Mouse (Mus musculus) olfactory bulb, adult 2 months (tissue): ENCODE measurements at regions not wholly inside any gene's neighbourhood (a gene's known extent, or its start where the extent isn't known, plus 50 kb on each side); places are given as distances from the start of the nearest gene placed in this dataset.

Source experiments
- H3K27ac ChIP-seq: fragments of 200-500 bp; 2 replicates; pipeline ENCODE4 v1.5.1; 2012; ENCODE audit warnings: low read depth, low read length; ENCODE audit not compliant: insufficient read depth
- H3K4me1 ChIP-seq: fragments of 200-500 bp; 2 replicates; pipeline ENCODE4 v1.6.1; 2012; ENCODE audit warnings: low read length; ENCODE audit not compliant: control insufficient read depth, insufficient read depth
- H3K4me3 ChIP-seq: fragments of 200-500 bp; 2 replicates; pipeline ENCODE4 v1.5.1; 2012; ENCODE audit warnings: mild to moderate bottlenecking, low read depth, low read length, moderate library complexity; ENCODE audit not compliant: insufficient read depth
- CTCF ChIP-seq: fragments of 200-500 bp; IDR thresholded peaks from 2 replicates; pipeline ENCODE4 v1.5.1; 2012; ENCODE audit warnings: low read depth, mild to moderate bottlenecking, low read length, moderate library complexity; ENCODE audit not compliant: insufficient read depth
- POLR2A ChIP-seq: fragments of 200-500 bp; IDR thresholded peaks from 2 replicates; pipeline ENCODE4 v1.6.1; 2012; ENCODE audit warnings: mild to moderate bottlenecking, low read depth, low read length, moderate library complexity; ENCODE audit not compliant: insufficient read depth
- WGBS: fragments of 180-500 bp; shearing (Covaris S2); methylation state at CpG from one replicate; pipeline ENCODE4 v1.1.7; 2018; 5-methylcytosine and 5-hydroxymethylcytosine counted together

DNA sequence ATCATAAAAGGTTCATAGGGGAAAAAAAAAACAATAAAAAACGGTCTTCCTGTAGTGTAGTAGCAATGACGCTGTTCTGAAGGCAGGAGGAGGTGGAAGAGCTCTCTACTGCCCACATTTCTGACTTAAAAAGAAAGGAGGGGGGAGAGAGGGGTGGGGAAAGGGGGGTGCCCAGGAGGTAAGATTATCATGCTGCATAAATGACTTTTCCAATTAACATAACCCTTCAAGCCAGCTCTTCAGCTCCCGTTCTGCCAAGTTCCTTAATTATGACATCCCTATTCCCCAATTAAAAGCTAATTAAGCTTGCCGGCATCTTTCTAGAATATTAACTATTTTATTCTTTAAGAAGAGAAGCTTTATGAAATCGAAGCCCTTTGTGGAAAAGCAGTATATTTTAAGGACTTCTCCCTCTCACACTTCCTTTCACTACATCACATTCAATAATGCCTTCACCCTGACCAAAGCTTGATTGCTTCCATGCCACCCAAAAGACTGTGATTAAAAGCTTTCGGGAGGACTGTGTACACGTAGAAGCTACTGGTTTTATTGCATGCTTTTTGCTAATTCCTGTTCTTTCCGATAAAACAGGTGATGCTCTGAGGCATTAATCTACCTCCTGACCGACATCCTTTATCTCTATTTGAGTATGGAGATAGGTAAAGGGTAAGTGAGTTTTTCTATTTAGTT lies 83.5 kb upstream of the Cop1 start:
- no peaks in the 10 kb centered on the region for H3K4me1 ChIP-seq
- 35% methylated on average over 9 of the region's 9 CpGs for WGBS
- no peak overlapping the region for H3K27ac ChIP-seq
- H3K4me3 ChIP-seq: no peak overlapping the region
- TF ChIP-seq CTCF: no peak
- TF ChIP-seq POLR2A: no peak

DNA sequence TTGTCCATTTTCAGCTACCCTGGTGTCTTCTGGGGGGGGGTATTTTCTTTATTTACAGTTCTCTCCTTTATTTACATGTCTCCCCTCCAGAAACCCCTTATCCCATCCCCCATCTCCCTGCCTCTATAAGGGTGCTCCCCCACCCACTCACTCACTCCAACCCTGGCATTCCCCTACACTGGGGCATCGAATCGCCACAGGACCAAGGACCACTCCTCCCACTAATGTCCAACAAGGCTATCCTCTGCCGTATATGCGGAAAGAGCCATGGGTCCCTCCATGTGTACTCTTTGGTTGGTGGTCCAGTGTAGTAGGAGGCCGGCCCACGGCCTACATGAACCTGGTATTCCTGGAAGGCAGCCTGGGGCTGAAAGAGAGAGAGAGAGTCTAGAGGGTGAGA lies 82.9 kb upstream of the Cop1 start:
- TF ChIP-seq CTCF (no peak), POLR2A (no peak)
- H3K4me3 ChIP-seq: no peak overlapping the region
- H3K27ac ChIP-seq: no peak overlapping the region
- WGBS: 91% methylated on average over 6 of the region's 6 CpGs
- H3K4me1 ChIP-seq: no peaks in the 10 kb centered on the region

DNA sequence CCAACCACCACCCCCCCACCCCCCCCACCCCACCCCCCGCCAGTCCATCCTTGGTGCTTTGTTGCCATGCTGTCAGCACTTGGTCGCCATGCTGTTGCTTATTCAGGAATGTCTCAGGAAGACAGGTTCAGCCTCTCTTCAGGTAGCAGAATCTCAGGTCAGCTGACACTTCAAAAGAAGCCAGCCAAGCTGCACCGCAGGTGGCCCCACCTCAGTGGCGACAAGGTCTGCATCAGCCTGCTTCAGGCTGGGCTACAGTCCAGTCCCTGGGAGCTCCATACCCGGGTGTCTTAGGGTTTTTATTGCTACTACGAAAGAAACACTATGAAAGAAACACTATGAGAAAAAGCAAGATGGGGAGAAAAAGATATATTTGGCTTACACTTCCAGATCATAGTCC lies 82.4 kb upstream of the Cop1 start:
- WGBS: 52% methylated on average over 6 of the region's 6 CpGs
- TF ChIP-seq POLR2A: no peak
- TF ChIP-seq CTCF: no peak
- no peaks in the 10 kb centered on the region for H3K4me1 ChIP-seq
- no peak overlapping the region for H3K27ac ChIP-seq
- no peak overlapping the region for H3K4me3 ChIP-seq

GRCm38 (mm10) chr1:159150351-159150750 lies 81.8 kb upstream of the Cop1 start:
- no peak overlapping the region for H3K27ac ChIP-seq
- no peak overlapping the region for H3K4me3 ChIP-seq
- 78% methylated on average over 5 of the region's 5 CpGs for WGBS
- no peaks in the 10 kb centered on the region for H3K4me1 ChIP-seq
- TF ChIP-seq POLR2A (no peak), CTCF (no peak)

DNA sequence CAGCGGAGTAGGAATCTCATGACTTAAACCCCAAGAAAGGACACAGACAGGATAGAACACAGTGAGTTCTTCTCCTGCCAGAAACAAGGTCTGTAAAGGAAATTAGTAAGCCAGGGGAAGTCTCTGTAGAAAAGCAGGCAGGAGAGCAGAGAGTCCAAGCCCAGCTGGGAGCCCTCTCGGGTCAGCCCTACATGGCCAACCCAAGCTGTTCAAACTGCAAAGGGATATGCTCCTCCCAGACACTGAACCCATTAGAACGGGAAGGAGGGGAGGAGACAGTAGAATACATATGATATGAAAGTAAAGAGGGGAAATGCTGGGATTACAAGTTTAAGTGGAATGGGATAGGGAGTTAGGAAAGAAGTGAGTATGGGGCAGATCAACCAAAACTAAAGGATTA lies 75.7 kb upstream of the Cop1 start:
- 79% methylated on average over 3 of the region's 3 CpGs for WGBS
- TF ChIP-seq POLR2A (no peak), CTCF (no peak)
- no peaks in the 10 kb centered on the region for H3K4me1 ChIP-seq
- no peak overlapping the region for H3K27ac ChIP-seq
- H3K4me3 ChIP-seq: no peak overlapping the region

DNA sequence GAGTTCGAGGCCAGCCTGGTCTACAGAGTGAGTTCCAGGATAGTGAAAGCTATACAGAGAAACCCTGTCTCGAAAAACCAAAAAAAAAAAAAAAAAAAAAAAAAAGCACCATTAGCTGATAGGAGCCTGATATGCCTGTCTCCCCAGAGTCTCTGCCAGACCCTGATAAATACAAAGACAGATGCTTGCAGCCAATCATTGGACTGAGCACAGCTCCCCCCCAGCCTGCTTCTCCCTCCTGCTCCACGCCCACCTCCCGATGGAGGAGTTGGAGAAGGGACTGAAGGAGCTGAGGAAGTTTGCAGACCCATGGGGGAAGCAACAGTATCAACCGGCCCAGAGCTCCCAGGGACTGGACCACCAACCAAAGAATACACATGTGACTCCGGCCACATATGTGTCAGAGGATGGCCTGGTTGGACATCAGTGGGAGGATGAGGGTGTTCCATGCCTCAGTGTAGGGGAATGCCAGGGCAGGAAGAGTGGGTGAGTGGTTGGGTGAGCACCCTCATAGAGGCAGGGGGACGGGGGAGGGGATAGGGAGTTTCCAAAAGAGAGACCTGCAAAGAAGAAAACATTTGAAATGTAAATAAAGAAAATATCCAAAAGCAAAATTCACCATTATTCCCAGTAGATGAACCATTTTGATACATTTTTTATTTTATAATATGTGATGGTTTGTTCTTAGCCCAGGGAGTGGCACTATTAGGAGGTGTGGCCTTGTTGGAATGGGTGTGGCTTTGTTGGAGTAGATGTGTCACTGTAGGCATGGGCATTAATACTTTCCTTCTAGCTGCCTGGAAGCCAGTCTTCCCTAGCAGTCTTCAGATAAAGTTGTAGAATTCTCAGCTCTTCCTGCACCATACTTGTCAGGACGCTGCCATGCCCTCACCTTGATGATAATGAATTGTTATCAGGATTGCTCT lies 71.8 kb upstream of the Cop1 start:
- TF ChIP-seq CTCF (no peak), POLR2A (no peak)
- no peak overlapping the region for H3K4me3 ChIP-seq
- no peaks in the 10 kb centered on the region for H3K4me1 ChIP-seq
- 79% methylated on average over 8 of the region's 8 CpGs for WGBS
- no peak overlapping the region for H3K27ac ChIP-seq

DNA sequence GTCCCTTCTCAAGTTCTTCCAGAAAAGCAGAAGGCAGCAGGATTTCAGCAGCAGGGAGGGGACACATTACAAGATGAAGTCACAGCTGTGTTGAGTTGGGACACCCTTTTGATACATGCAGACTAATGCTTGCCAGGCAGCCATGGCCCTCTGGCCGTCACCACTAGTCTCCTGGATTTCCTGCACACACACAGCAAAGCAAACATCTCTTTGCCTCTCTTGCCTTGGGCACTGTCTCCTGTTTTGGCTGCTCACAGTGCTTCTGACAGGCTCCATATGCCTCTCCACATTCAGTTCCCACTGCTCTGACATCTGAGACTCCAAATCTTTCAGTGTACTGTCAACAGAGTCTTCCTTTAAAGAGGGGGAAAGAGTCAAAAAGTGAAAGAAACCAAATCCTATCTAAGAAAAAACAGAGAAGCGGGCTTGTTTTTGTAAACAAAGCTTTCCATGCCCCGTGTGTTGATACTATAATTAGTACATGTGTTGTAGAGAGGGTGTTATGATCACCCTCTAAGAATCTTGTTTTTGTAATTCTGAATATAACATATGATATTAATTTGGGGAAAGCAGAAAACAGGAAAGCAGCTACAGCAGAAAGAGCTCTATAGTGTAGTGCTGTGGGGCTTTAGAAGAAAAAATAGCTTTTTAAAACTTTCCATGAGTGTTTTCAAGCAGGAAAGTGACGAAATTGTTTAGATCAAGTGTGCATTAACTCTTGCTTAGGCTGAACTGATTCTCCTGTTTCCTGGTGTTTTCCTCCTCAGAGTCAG lies 68.8 kb upstream of the Cop1 start:
- H3K27ac ChIP-seq: no peak overlapping the region
- H3K4me1 ChIP-seq: no peaks in the 10 kb centered on the region
- TF ChIP-seq POLR2A: no peak
- no peak for TF ChIP-seq CTCF
- no peak overlapping the region for H3K4me3 ChIP-seq
- 47% methylated on average over 4 of the region's 4 CpGs for WGBS

- TF ChIP-seq CTCF (no peak), POLR2A (no peak)
- no peaks in the 10 kb centered on the region for H3K4me1 ChIP-seq
- no peak overlapping the region for H3K4me3 ChIP-seq
- no peak overlapping the region for H3K27ac ChIP-seq
Observed at GRCm38 (mm10) chr1:159182031-159182430, 50.1 kb upstream of the Cop1 start.
